Mouse (Mus musculus): ENCODE measurements around the gene Slc16a5.
"Not testable (repeated sequence)": the region's sequence is repeated elsewhere in the genome, so short reads cannot be mapped to it uniquely, and the experiment has no call there.

The Slc16a5 gene

DNA sequence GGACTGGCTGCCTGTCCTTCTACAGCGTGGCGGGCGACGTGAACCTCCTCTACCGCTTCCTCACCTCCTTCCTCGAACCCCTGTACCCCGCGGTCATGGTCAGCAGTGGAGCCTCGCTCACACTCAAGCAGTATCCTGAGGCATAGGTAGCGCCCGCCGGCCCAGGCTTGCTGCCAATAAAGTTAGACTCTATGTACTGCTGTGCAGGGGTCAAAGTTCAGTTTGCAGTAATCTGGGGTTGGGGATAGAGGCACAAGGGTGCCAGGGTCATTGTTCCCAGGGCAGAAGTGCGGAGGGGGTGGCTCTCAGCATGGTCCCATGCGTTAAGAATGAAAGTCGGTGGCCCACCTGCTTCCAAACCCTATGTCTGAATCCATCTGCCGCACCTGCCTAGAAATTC lies 14.2 kb upstream of the Slc16a5 start:
- peak; percentile 91 for DNase-seq

DNA sequence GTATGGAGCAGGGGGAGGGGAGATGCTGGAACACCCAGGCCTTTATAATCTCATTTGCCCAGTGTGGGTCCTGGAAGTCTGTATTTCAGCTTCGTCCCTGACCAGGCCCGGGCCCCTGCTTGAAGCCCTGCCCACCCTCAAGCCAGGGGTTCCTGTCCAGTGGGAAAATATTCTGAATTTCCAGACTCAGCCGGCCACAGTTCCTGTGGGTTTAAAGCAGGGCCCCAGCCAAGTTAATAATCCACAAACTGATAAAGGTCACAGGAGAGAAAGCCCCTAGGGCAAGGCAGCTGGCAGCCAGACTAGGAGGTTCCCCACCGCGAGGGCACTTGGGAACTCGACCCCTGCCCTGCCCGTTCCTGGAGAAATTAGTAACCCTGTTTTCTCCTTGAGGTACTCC lies 13.3 kb upstream of the Slc16a5 start:
- peak; percentile 94 for DNase-seq

DNA sequence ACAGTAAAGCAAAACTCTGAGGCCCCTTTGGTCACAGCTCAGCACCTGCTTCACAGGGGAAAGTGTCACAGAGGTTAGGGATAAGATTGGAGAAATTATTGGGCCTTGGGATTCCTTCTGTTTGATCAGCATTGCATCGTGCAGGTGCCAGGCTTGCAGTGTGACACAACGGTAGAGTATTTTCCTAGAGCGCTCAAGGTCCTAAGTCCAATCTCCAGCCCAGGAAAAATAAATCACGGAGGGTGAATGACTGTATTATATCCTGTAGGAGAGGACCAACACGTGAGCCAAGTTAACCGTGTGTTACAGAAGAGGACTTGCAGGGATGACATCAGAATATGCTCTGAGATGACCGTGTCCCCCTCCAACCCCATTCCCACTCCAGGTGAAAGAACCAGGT lies 12.1 kb upstream of the Slc16a5 start:
- peak; percentile 84 for DNase-seq

DNA sequence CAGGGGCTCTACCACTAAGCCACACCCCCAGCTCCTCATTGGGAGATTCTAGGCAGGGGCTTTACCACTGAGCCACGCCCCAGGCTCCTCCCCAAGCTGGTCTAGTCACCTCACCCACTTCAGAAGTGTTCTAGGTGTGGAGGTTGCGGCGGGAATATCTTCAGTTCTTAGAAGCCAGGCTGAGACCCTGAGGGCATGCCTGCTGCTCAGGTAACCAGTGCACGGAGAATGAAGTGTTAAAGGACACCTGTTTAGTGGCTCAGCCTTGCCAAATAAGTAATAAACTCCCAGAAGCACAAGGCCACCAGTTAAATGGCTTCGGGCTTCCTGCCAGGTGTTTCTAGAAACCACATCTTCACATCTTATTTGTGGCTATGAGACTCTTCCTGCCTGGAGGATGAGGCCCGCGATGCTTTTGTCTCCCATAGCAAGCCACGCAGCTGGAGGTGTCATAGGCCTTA lies 10.5 kb upstream of the Slc16a5 start:
- peak; percentile 56 for DNase-seq

DNA sequence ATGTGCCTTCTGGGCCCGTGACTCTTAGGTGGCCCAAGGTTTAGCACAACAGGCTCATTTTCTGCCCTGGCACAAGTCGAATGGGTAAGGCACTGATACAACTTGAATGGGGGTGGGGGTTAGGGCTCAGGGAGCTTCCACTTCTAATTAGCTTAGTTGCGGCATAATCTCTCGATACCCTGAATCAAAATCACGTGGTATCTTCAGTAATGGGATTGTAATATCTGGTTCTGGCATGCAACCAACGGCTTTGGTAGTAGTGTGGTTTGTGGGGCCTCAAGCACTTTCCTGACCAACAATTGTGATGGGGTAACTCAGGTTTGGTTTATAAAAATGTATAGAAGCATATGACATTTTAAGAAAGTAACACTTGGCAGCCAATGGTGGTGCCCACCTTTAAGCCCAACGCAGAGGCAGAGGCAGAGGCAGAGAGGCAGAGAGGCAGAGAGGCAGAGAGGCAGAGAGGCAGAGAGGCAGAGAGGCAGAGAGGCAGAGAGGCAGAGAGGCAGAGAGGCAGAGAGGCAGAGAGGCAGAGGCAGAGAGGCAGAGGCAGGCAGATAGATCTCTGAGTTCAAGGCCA lies 9.9 kb upstream of the Slc16a5 start:
- DNase-seq: no peak

DNA sequence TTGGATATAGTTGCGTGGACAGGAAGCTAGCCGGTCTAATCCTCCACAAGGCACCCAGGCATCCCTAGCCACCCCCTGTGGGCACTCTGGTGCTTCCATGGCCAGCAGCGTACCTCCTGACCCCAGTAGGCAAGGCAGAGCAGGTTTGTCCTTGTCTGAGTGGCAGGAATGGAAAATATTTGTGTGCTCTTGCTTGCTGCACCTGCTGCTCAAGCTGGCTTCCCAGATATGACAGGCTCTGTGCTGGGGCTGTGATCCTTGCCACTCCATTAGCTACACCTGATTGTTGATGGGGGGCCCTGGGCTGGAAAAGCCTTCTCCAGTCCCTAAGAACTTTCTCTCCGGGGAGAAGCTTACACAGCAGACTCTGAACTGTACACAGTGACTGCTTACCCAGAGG lies 9.0 kb upstream of the Slc16a5 start:
- DNase-seq: peak; percentile 47

DNA sequence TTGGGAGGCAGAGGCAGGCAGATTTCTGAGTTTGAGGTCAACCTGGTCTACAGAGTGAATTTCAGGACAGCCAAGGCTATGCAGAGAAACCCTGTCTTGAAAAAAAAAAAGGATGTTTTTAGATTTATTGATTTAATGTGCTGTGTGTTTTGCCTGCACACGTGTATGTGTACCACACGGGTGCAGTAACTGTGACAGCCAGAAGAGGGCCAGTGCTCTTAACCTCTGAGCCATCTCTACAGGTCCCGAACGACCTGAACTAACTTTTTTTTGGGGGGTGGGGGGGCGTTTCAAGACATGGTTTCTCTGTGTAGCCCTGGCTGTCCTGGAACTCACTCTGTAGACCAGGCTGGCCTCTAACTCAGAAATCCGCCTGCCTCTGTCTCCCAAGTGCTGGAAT lies 7.5 kb upstream of the Slc16a5 start:
- not testable (repeated sequence) for DNase-seq

DNA sequence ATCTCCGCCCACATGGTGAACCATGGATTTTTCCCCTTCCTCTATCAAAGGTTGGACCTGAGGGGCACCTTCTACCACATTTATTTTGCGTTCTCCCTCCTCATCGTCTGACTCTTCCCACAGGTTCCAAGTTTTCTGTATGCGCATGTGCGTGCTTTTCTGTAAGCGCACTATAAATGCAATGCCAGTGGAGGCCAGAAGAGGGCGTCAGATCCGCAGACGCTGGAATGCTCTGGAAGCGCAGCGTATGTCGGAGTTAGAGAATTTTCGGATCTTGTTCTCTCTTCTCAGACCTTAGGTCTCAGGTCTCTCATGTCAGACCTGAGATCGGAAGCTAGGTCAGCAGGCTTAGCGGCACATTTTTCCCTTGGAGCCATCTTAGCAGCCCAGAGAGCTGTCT lies 6.7 kb upstream of the Slc16a5 start:
- no peak for DNase-seq

DNA sequence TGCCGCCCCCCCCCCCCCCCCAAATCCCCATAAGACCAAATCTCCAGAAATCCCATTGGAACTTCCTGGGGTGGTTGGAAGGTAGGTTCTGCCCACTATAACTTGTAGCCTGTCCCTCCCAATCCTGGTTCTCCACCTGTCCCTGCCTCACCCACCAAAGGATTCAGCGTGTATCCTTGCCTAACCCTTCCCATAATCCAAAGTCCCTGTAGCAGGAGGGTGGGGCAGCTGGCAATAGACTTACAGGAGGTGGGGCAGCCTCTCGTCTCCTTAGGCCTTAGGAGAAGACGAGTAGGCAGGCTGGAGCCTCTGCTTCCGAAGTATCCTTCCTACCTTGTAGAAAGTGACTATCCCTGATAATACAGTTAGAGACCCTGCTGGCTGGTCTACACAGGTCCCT lies 6.1 kb upstream of the Slc16a5 start:
- DNase-seq: peak; percentile 35

DNA sequence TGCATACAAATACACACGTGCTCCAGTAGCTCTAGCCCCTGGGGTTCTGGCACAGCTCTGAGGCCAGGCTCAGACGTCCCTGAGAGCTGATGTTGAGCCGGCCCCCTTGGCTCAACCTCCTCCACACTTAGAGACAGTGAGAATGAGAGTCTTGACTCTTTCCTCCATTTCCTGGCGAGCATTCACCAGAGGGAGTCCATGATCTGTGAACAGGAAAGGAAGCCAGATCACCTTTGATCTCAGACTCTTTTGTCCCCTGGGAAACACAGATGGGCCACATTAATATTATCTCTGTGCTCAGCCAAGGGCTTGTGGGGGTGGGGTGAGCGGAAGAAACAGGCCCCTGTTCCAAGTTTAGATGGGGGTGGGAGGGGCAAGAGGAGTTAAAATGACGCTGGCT lies 4.9 kb upstream of the Slc16a5 start:
- DNase-seq: peak; percentile 73

DNA sequence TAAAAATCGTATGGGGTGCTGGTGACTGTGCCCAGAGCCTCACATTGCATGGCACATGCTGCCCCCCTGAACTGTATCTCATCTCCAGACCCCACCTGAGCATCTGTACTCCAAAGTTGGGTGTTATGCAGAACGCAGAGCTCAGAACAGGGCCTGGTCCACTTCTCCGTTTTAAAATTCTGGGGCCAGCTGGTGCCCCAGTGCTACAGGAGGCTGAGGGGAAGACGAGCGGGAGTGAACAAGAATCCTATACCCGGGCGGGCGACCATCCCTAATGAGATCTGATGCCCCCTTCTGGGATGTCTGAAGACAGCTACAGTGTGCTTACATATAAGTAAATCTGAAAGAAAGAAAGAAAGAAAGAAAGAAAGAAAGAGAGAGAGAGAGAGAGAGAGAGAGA lies 1.3 kb upstream of the Slc16a5 start:
- no peak for DNase-seq

DNA sequence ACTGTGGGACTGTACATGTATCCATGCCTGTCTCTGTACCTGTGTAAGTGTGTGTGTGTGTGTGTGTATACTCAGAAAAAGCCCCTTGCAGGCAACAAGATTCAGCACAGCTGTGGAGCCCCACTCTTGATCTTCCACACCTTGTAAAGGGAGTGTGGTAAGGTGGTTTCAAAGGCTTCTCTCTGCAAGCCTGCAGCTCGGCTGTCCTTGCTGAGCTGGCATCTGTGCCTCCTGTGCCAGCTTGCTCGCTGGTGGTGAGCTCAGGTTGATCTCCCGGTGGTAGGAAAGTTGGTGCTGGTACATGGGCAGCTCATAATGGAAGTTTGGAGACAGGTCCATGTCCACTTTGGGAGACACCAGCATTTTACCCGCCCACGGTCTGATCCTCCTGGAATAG lies 430 bp upstream of the Slc16a5 start:
- no peak for DNase-seq

DNA sequence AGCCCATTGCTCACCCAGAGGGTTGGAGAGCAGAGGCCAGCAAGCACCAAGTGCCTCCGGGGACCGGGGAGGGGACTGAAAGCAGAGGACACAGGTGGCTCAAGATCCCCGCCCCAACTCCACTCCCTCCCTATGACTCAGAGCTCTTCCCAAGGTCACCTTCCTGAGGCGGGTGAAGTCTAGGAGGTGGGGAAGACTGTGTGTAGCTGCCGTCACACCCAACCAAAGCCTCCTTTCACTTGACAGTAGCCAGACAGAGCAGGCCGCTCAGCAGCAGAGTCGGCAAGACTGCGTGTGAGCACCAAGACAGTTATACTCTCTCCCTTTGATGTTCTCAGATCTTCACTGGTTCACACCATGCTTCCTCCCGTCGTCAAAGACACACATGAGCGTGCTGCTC lies 1.1 kb downstream of the Slc16a5 start:
- DNase-seq: peak; percentile 57

DNA sequence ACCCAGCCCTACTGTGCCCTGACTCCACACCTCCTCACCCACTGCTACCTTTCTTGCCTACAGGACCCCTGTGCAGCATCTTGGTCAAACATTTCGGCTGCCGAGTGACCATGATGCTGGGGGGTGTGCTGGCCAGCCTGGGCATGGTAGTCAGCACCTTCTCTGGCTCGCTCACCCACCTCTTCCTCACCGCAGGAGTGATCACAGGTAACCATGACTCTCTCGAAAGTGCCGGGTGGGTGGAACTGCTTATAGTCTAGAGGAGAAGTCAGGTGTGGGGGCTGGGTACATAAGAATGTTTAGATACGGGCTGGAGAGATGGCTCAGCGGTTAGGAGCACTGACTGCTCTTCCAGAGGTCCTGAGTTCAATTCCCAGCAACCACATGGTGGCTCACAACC lies 2.6 kb downstream of the Slc16a5 start:
- no peak for DNase-seq

DNA sequence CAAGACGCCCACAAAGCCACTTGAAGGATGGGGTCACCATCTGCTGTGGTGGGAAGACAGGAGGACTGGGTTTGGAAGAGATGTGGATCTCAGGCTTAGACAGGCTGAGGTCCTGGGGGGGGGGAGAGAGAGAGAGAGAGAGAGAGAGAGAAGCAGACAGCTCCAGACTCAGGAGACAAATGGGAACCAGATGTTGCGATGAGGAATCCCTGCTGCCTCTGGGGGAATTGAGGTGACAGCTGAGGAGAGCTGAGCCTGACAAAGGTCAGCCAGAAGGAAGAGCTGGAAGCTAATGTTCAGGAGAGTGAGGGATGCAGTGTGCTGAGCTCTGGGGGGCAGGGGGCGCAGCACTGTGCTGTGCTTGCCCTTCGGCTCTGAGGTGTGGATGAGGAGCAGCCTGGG lies 4.9 kb downstream of the Slc16a5 start:
- no peak for DNase-seq

DNA sequence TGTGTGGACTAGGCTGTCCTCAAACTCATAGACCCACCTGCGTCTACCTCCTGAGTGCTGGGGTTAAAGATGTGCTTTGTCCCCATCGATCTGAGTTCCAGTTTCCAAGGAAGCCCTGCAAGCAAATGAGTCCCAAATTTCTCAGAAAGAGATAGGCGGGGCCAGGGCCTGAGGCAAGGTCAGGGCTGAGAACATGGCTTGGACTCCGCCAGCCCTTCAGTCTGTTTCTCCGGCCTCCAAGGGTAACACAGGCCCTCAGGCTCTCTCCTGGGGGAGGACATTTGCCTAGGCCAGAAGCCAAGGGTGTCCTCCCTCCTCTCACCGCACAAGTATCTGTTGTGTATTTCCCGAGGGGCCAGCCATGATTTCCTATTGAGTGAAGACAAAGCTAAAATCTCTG lies 9.9 kb downstream of the Slc16a5 start:
- DNase-seq: no peak

DNA sequence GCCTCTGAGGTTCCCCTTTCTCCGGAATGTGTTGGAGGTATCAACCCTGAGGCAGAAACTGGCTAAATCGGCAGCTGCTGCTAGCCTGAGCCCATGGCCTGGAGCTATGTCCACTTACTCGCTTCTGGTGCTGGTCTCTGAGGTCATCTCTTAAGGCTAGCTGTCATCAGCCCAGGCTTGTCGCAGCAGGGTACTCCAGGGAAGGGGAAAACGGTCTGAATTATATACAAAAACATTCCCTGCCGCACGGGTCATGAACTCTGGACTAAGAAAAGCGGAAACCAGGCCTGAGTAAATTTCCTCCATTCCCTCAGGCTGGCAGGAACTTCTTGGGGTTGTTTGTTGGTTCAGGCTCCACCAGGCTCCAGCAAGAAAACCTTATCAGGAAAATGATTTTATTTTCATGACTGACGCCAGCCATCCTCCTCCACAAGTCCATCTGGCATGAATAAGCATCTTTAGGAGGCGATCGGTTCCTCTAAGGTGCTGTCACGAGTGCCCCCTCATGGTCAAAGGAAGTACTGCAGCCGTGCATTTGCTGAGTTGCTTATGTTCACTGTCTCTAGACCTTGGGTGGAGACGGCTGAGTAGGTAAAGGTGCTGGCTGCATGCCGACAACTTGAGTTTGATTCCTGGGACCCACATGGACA lies 11.5 kb downstream of the Slc16a5 start:
- peak; percentile 98 for DNase-seq

DNA sequence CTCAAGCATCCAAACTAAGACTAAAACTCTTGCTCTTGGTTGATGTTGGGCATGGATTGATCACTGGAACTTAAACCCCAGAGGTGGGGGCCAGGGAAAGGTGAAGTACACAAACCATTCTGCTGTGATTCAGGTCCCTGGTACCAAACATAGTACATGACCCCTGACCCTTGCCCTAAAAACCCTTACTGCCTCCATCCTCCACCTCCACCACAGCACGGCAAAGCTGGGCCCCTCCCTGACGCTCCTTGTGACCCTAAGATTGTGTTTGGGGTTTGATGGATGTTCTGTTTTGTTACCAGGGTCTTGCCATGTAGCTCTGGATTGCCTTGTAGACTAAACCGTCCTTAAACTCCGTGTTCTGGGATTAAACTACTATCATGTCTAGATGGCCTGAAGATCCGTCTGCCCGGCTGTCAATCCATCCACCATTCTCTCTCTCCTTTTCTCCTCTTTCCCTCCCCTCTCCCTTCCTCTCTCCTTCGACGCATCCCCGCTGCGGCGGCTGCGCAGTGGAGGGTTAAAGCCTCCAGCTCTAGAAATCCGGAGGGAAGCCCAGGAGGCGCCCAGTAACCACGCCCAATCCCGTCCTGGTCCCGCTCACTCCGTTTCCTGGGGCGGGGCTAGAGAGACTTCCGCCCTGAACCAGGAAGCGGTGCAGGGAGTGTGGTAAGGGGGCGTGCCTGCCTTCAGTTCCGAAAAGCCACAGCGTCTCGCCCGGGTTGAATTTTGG lies 12.9 kb downstream of the Slc16a5 start, which contains the start of gene Armc7:
TSS of gene Armc7 (plus strand) at position 643 of the 733 bp plus-strand sequence.
- DNase-seq: peak; percentile 97

DNA sequence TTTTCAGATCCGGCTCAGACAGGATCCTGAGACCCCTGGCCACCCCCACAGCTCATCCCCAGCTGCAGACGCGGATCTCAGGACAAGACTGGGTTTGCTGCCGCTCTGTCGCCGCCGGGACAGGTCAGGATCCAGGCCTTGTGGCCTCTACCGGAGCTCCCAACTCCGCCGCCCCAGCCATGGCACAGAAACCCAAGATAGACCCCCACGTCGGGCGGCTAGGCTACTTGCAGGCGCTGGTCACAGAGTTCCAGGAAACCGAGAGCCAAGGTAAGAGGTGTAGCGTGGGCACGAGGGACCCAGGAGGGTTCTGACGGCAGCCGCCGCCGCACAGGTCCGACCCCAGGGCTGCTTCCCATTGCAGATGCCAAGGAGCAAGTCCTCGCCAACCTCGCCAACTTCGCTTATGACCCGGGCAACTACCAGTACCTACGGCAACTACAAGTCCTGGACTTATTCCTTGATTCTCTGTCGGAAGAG lies 13.5 kb downstream of the Slc16a5 start:
- DNase-seq: no peak

DNA sequence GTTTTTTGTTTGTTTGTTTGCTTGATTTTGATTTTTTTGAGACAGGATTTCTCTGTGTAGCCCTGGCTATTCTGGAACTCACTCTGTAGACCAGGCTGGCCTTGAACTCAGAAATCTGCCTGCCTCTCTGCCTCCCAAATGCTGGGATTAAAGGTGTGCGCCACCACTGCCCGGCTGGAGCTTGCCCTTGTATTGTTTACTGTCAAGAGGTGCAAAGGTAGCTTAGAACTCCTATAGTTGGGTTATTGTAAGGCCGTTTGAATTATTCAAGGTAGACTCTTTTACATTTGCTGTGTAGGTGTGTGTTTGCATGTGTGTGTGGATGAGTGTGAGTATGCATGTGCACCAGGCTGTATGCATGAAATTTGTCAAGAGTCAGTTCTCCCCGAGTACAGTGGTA lies 14.4 kb downstream of the Slc16a5 start:
- not testable (repeated sequence) for DNase-seq

DNA sequence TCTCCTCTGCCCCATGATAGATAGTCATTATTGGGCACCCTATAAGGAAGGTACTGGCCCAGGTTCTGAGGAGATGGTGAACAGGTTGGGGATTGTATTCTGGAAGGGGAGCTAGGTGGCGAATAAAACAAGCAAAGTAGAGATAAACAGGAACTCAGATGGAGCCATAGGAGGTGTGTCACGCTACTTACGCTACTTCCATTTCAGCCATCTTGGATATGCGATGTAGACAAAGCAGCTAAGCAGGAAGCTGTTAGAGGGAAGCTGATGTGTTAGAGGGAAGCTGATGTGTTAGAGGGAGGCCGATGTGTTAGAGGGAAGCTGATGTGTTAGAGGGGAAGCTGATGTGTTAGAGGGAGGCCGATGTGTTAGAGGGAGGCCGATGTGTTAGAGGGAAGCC lies 15.1 kb downstream of the Slc16a5 start:
- DNase-seq: not testable (repeated sequence)

DNA sequence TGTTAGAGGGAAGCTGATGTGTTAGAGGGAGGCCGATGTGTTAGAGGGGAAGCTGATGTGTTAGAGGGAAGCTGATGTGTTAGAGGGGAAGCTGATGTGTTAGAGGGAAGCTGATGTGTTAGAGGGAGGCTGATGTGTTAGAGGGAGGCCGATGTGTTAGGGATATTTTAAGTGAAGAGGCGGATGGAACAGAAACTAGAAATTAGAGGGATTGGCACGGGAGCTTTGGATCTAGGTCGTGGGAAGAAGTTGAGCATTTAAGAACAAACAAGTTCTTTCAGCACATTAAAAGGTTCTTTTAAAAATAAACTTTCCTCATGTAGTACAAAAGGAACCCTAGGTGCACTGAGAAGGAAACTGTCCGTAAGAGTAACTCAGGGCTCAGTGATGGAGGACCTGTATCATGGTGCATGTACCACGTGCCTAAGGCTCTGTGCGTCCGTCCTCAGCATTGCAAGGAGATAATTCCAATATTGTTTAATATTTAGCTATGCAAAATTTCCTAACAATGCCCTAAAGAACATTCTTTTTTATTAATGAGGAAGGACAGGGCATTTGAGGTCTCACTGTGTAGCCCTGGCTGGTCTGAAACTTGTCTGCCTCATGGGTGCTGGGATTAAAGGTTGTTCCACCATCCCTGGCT lies 16.1 kb downstream of the Slc16a5 start:
- no peak for DNase-seq

DNA sequence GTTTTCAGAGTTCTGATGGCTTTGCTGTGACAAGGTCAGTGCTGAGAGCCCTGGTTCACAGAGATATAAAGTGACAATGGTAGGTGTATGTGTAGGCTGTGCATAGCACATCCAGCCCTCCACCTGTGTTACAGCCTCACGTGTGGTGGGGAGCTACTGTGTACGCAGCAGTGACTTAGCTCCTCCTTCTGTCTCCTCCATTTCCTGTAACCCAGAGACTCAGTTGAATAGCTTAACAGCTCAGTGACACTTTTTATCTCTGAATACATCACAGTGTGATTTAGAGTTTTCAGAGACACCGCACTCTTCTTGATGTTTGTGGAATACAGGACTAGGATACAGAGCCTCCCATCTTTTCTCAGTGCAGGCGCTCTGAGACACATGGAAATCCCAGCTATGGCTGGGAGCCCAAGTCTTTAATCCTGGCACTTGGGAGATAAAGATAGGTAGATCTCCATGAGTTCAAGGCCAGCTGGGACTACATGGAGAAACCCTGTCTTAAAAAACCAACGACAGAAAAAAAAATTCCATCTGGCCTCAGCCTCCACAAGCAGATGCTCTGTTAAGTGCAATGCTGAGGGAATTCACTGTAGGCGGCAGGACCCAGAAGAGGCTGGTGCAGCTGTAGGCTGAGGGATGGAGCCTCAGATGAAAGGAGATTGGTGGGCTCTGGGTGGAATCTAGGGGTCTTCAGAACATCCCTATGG lies 19.4 kb downstream of the Slc16a5 start:
- no peak for DNase-seq

Data from kidney, adult 9 months (tissue).